Mouse (Mus musculus): ENCODE measurements at regions not wholly inside any gene's neighbourhood (a gene's known extent, or its start where the extent isn't known, plus 50 kb on each side); places are given as distances from the start of the nearest gene placed in this dataset.
A peak's percentile ranks its signal among the peaks of the same experiment; 100 is the strongest.

DNA sequence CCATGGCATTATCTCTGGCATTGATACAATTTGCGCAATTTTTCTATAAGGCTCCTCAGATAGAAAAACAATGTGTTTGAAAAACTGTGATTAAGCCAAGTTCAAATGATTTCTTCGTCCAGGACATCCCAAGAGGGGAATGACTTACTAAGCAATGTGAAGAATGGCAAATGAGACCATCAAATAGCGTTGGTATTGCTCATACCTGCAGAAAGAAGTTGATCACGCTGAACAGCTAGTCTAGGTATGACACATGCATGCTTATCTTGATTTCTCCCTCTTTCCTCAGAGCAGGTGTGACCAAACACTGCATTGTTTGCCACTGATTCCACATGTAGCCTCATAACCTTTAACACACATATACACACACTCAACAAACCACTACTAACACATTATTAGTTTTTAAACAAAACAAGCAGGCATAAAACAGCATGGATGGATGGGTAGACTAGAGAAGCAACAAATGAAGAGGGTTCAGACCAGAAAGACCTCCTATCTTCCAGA is 89.1 kb upstream of the Slc44a1 start:
- H3K9ac ChIP-seq (ENCODE audit: low read depth, low read length) = no peak overlapping the region
- H3K27ac ChIP-seq (ENCODE audit: low read depth, low read length) = no peak overlapping the region
- no peaks in the 10 kb centered on the region for H3K36me3 ChIP-seq (ENCODE audit: control insufficient read depth, insufficient read depth, low read length)
- H3K4me1 ChIP-seq (ENCODE audit: control insufficient read depth, insufficient read depth, low read depth, low read length) = no peaks in the 10 kb centered on the region
- H3K4me2 ChIP-seq (ENCODE audit: low read length) = no peak overlapping the region
- no peak for ATAC-seq
- 92% methylated on average over 4 of the region's 4 CpGs for WGBS
- H3K4me3 ChIP-seq (ENCODE audit: low read length) = no peak overlapping the region
- H3K9me3 ChIP-seq (ENCODE audit: control insufficient read depth, low read length) = no peaks in the 10 kb centered on the region
- H3K27me3 ChIP-seq (replicated peaks; ENCODE audit: control insufficient read depth, insufficient read depth, low read length) = no peaks in the 10 kb centered on the region

- no peak overlapping the region for H3K9ac ChIP-seq (ENCODE audit: low read depth, low read length)
- H3K9me3 ChIP-seq (ENCODE audit: control insufficient read depth, low read length) = peaks cover 5% of the 10 kb centered on the region
- no peak for ATAC-seq
- H3K4me2 ChIP-seq (ENCODE audit: low read length) = no peak overlapping the region
- H3K4me1 ChIP-seq (ENCODE audit: control insufficient read depth, insufficient read depth, low read depth, low read length) = no peaks in the 10 kb centered on the region
- H3K4me3 ChIP-seq (ENCODE audit: low read length) = no peak overlapping the region
- WGBS = 98% methylated on average over 4 of the region's 4 CpGs
- H3K27me3 ChIP-seq (replicated peaks; ENCODE audit: control insufficient read depth, insufficient read depth, low read length) = no peaks in the 10 kb centered on the region
- H3K27ac ChIP-seq (ENCODE audit: low read depth, low read length) = no peak overlapping the region
- no peaks in the 10 kb centered on the region for H3K36me3 ChIP-seq (ENCODE audit: control insufficient read depth, insufficient read depth, low read length)
Measured at GRCm38 (mm10) chr4:53345346-53345745, 94.9 kb upstream of the Slc44a1 start.

GRCm38 (mm10) chr4:53344546-53344945 is 95.7 kb upstream of the Slc44a1 start:
- Histone ChIP-seq H3K9me3 (ENCODE audit: control insufficient read depth, low read length) (peaks cover 5% of the 10 kb centered on the region), H3K4me1 (ENCODE audit: control insufficient read depth, insufficient read depth, low read depth, low read length) (no peaks in the 10 kb centered on the region), H3K4me2 (ENCODE audit: low read length) (no peak overlapping the region), H3K9ac (ENCODE audit: low read depth, low read length) (no peak overlapping the region), H3K36me3 (ENCODE audit: control insufficient read depth, insufficient read depth, low read length) (no peaks in the 10 kb centered on the region), H3K27me3 (replicated peaks; ENCODE audit: control insufficient read depth, insufficient read depth, low read length) (no peaks in the 10 kb centered on the region), H3K27ac (ENCODE audit: low read depth, low read length) (no peak overlapping the region), H3K4me3 (ENCODE audit: low read length) (no peak overlapping the region)
- 62% methylated on average over 8 of the region's 8 CpGs for WGBS
- no peak for ATAC-seq

GRCm38 (mm10) chr4:53341181-53341580 is 99.0 kb upstream of the Slc44a1 start:
- no peak overlapping the region for H3K4me3 ChIP-seq (ENCODE audit: low read length)
- no peaks in the 10 kb centered on the region; the same call in 1 of the 2 replicates for H3K4me1 ChIP-seq (ENCODE audit: control insufficient read depth, insufficient read depth, low read depth, low read length)
- no peak overlapping the region for H3K9ac ChIP-seq (ENCODE audit: low read depth, low read length)
- ATAC-seq = no peak
- H3K36me3 ChIP-seq (ENCODE audit: control insufficient read depth, insufficient read depth, low read length) = no peaks in the 10 kb centered on the region
- WGBS = 97% methylated on average over 4 of the region's 4 CpGs
- H3K27ac ChIP-seq (ENCODE audit: low read depth, low read length) = no peak overlapping the region
- H3K4me2 ChIP-seq (ENCODE audit: low read length) = no peak overlapping the region
- H3K27me3 ChIP-seq (replicated peaks; ENCODE audit: control insufficient read depth, insufficient read depth, low read length) = no peaks in the 10 kb centered on the region
- H3K9me3 ChIP-seq (ENCODE audit: control insufficient read depth, low read length) = peaks cover 5% of the 10 kb centered on the region

- no peak overlapping the region for H3K4me3 ChIP-seq (ENCODE audit: low read length)
- H3K36me3 ChIP-seq (ENCODE audit: control insufficient read depth, insufficient read depth, low read length) = no peaks in the 10 kb centered on the region
- H3K9me3 ChIP-seq (ENCODE audit: control insufficient read depth, low read length) = peaks cover 5% of the 10 kb centered on the region
- H3K4me2 ChIP-seq (ENCODE audit: low read length) = no peak overlapping the region
- 79% methylated on average over 13 of the region's 14 CpGs for WGBS
- H3K9ac ChIP-seq (ENCODE audit: low read depth, low read length) = no peak overlapping the region
- no peak overlapping the region for H3K27ac ChIP-seq (ENCODE audit: low read depth, low read length)
- H3K27me3 ChIP-seq (replicated peaks; ENCODE audit: control insufficient read depth, insufficient read depth, low read length) = no peaks in the 10 kb centered on the region
- H3K4me1 ChIP-seq (ENCODE audit: control insufficient read depth, insufficient read depth, low read depth, low read length) = no peaks in the 10 kb centered on the region; the same call in 1 of the 2 replicates
- ATAC-seq = 0 out of 2 replicates have a peak, but pooled peaks have one; percentile 14
Measured at GRCm38 (mm10) chr4:53340021-53340667, 100.1 kb upstream of the Slc44a1 start.

GRCm38 (mm10) chr4:53339125-53340020 is 100.8 kb upstream of the Slc44a1 start:
- Histone ChIP-seq H3K4me1 (ENCODE audit: control insufficient read depth, insufficient read depth, low read depth, low read length) (no peaks in the 10 kb centered on the region; the same call in 1 of the 2 replicates), H3K4me2 (ENCODE audit: low read length) (no peak overlapping the region), H3K4me3 (ENCODE audit: low read length) (no peak overlapping the region), H3K27me3 (replicated peaks; ENCODE audit: control insufficient read depth, insufficient read depth, low read length) (no peaks in the 10 kb centered on the region), H3K9me3 (ENCODE audit: control insufficient read depth, low read length) (peaks cover 5% of the 10 kb centered on the region), H3K36me3 (ENCODE audit: control insufficient read depth, insufficient read depth, low read length) (no peaks in the 10 kb centered on the region), H3K27ac (ENCODE audit: low read depth, low read length) (0 out of 2 replicates have a peak overlapping the region, but pooled peaks have one; percentile 2), H3K9ac (ENCODE audit: low read depth, low read length) (no peak overlapping the region)
- peak; percentile 56; the same call in 1 of the 2 replicates for ATAC-seq
- WGBS = 37% methylated on average over 12 of the region's 12 CpGs

- Histone ChIP-seq H3K27me3 (replicated peaks; ENCODE audit: control insufficient read depth, insufficient read depth, low read length) (no peaks in the 10 kb centered on the region), H3K4me3 (ENCODE audit: low read length) (no peak overlapping the region), H3K36me3 (ENCODE audit: control insufficient read depth, insufficient read depth, low read length) (no peaks in the 10 kb centered on the region), H3K4me1 (ENCODE audit: control insufficient read depth, insufficient read depth, low read depth, low read length) (no peaks in the 10 kb centered on the region; the same call in 1 of the 2 replicates), H3K27ac (ENCODE audit: low read depth, low read length) (no peak overlapping the region), H3K9ac (ENCODE audit: low read depth, low read length) (no peak overlapping the region), H3K4me2 (ENCODE audit: low read length) (no peak overlapping the region), H3K9me3 (ENCODE audit: control insufficient read depth, low read length) (peaks cover 5% of the 10 kb centered on the region)
- ATAC-seq = no peak
- WGBS = 87% methylated on average over 4 of the region's 4 CpGs
Measured at GRCm38 (mm10) chr4:53338479-53338878, 101.7 kb upstream of the Slc44a1 start.

DNA sequence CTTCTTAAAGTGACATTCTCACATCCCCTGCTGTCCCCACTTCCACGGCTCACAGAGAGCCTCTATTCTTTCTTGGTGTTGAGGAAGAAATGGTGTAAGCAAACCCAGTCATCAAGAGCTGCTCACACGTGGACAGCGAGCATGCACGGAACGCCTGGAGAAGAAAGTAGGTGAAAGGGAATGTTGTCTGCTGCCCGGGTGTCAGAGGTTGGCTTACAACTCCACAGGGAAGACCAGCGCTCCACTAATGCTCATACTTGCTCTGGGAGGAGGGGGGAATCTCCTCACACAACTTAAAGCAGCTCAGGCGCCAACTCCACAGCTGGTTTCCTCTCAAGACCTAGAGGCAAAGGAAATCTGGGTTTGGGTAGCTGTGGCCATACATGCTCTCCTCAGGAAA is 102.4 kb upstream of the Slc44a1 start:
- no peaks in the 10 kb centered on the region for H3K27me3 ChIP-seq (replicated peaks; ENCODE audit: control insufficient read depth, insufficient read depth, low read length)
- H3K27ac ChIP-seq (ENCODE audit: low read depth, low read length) = no peak overlapping the region; the same call in 1 of the 2 replicates
- H3K9ac ChIP-seq (ENCODE audit: low read depth, low read length) = no peak overlapping the region
- no peaks in the 10 kb centered on the region; the same call in 1 of the 2 replicates for H3K4me1 ChIP-seq (ENCODE audit: control insufficient read depth, insufficient read depth, low read depth, low read length)
- no peak overlapping the region for H3K4me3 ChIP-seq (ENCODE audit: low read length)
- no peaks in the 10 kb centered on the region for H3K36me3 ChIP-seq (ENCODE audit: control insufficient read depth, insufficient read depth, low read length)
- no peak overlapping the region for H3K4me2 ChIP-seq (ENCODE audit: low read length)
- WGBS = 58% methylated on average over 8 of the region's 8 CpGs
- peaks cover 5% of the 10 kb centered on the region for H3K9me3 ChIP-seq (ENCODE audit: control insufficient read depth, low read length)
- peak; percentile 60; the same call in 1 of the 2 replicates for ATAC-seq
